Mouse (Mus musculus) testis, adult 2 months (tissue): Measurements from ENCODE around the gene Gja3.

ENCODE experiments used
- CTCF ChIP-seq: fragments of 200-500 bp; IDR thresholded peaks from 2 replicates; pipeline ENCODE4 v1.5.1; 2012; ENCODE audit warnings: low read depth, mild to moderate bottlenecking, inconsistent platforms, low read length, moderate library complexity; ENCODE audit not compliant: control insufficient read depth, insufficient read depth, insufficient replicate concordance
- POLR2A ChIP-seq: fragments of 200-500 bp; IDR thresholded peaks from 2 replicates; pipeline ENCODE4 v1.6.1; 2012; ENCODE audit warnings: low read depth, mild to moderate bottlenecking, inconsistent platforms, low read length, moderate library complexity; ENCODE audit not compliant: control insufficient read depth

- TF ChIP-seq CTCF (no peak), POLR2A (no peak)
These were observed 22.9 kb downstream of the Gja3 start for GRCm38 (mm10) chr14:57034926-57035498.
